In the genomic region with DNA sequence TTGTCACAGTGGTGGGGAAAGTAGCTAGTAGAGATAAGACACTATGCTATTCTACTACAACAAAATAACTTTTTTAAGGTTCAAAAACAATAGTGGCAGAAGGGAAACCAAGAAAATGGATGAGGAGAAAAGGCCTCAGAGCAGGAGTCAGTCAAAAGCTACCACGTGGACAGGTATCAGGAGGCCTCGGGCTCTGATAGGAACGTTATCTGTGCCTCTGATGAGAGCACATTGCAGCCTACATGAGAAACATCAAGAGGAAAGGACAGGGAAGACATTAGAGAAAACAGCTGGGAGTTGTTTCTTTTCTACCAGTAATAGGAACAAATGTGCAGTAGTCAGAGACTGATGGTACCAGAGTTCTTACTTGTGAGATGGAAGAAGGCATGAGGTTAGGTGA, we compare ENCODE assay signal across 24 mouse cellular contexts. TPM values are rescaled to one million over a fixed set of nuclear protein-coding genes. Genes with fewer than 3 reads are reported as not detected.
DNase-seq lines count a peak whose midpoint lies in the region; ATAC-seq and TF ChIP-seq lines count a peak whose summit lies in the region.
"Had no signal": no experiment of that assay in that cellular context is flagged by ENCODE, and none has a peak within 500 bp of the region (broad histone marks: within the 10 kb centered on the region; RNA-seq: fewer than 3 reads in every experiment).

No protein-coding gene starts in this region.

- no peak for TF ChIP-seq CTCF in liver, adult 2 months (IDR thresholded peaks at IDR 0.05; ENCODE audit: low read depth, low read length)
- no peak for TF ChIP-seq CTCF in lung, postnatal 0 days (IDR thresholded peaks at IDR 0.05)
- TF ChIP-seq CTCF in liver, postnatal 0 days (IDR thresholded peaks at IDR 0.05; ENCODE audit: low read depth), result no peak

- no peak for ATAC-seq in liver, embryonic 12.5 days
- ATAC-seq in lung, postnatal 0 days, result no peak
- ATAC-seq in liver, postnatal 0 days, result no peak
- peak; percentile 53; the same call in 1 of the 2 replicates for ATAC-seq in megakaryocyte-erythroid progenitor cell, adult 5-6 weeks (replicated peaks; ENCODE audit: low FRiP score, low TSS enrichment, poor library complexity, severe bottlenecking)
- ATAC-seq: forebrain, embryonic 14.5 days; forebrain, embryonic 16.5 days had no signal

- 93% methylated on average over 3 of the region's 3 CpGs for WGBS in liver, adult 2 months
- 53% methylated on average over 3 of the region's 3 CpGs for WGBS in liver, embryonic 12.5 days (ENCODE audit: insufficient replicate concordance)
- 86% methylated on average over 3 of the region's 3 CpGs for WGBS in lung, postnatal 0 days
- 61% methylated on average over 3 of the region's 3 CpGs for WGBS in liver, postnatal 0 days (ENCODE audit: insufficient replicate concordance)

- no peak overlapping the region for H3K9ac ChIP-seq in liver, adult 2 months (ENCODE audit: low read depth, low read length)
- H3K9ac ChIP-seq in liver, embryonic 12.5 days, result no peak overlapping the region
- no peak overlapping the region for H3K9ac ChIP-seq in lung, postnatal 0 days (replicated peaks; ENCODE audit: low read depth)
- no peak overlapping the region for H3K9ac ChIP-seq in liver, postnatal 0 days (replicated peaks)
- H3K9ac ChIP-seq: embryonic facial prominence, embryonic 13.5 days; embryonic facial prominence, embryonic 15.5 days; forebrain, embryonic 12.5 days had no signal

- peak overlapping the region; percentile 38; the same call in 1 of the 2 replicates for H3K27ac ChIP-seq in liver, adult 2 months (replicated peaks; ENCODE audit: insufficient read depth, low read depth, low read length)
- H3K27ac ChIP-seq in liver, embryonic 12.5 days, result no peak overlapping the region
- peak overlapping the region; percentile 38; the same call in 1 of the 2 replicates for H3K27ac ChIP-seq in lung, postnatal 0 days (ENCODE audit: low read length)
- peak overlapping the region; percentile 3; the same call in 1 of the 2 replicates for H3K27ac ChIP-seq in liver, postnatal 0 days (ENCODE audit: low read depth)
- H3K27ac ChIP-seq: embryonic facial prominence, embryonic 13.5 days; embryonic facial prominence, embryonic 15.5 days; forebrain, embryonic 10.5 days; forebrain, embryonic 12.5 days had no signal

- no peaks in the 10 kb centered on the region for H3K4me1 ChIP-seq in liver, adult 2 months (ENCODE audit: control insufficient read depth, insufficient read depth, low read length)
- H3K4me1 ChIP-seq in liver, embryonic 12.5 days, result 0 out of 2 replicates have a peak, but pooled peaks cover 4% of the 10 kb centered on the region
- no peaks in the 10 kb centered on the region for H3K4me1 ChIP-seq in lung, postnatal 0 days (ENCODE audit: insufficient read depth, low read depth, low read length)
- H3K4me1 ChIP-seq in liver, postnatal 0 days (ENCODE audit: insufficient read depth), result peaks cover 9% of the 10 kb centered on the region; the same call in 1 of the 2 replicates

- H3K9me3 ChIP-seq in liver, embryonic 12.5 days (replicated peaks), result no peaks in the 10 kb centered on the region
- H3K9me3 ChIP-seq in lung, postnatal 0 days (ENCODE audit: low read length), result no peaks in the 10 kb centered on the region
- no peaks in the 10 kb centered on the region for H3K9me3 ChIP-seq in liver, postnatal 0 days (ENCODE audit: low read length)
- H3K9me3 ChIP-seq: embryonic facial prominence, embryonic 13.5 days; embryonic facial prominence, embryonic 15.5 days; forebrain, embryonic 10.5 days; forebrain, embryonic 12.5 days had no signal

- no peak for DNase-seq in liver, adult 2 months (ENCODE audit: extremely low read depth, low read depth, low spot score)
- no peak for DNase-seq in lung, postnatal 0 days (ENCODE audit: low spot score)
- DNase-seq in lung, postnatal 14 days, result no peak
- no peak for DNase-seq in liver, postnatal 0 days
- DNase-seq in cerebellum, postnatal 4 days (ENCODE audit: low spot score in 2 of 2), result no peak
- DNase-seq in layer of hippocampus, adult 9-11 months, result no peak
- DNase-seq: adrenal gland, adult 2 months; adrenal gland, postnatal 10 days; adrenal gland, postnatal 25 days; cerebellum, adult 11-12 months; cerebellum, adult 2 months; cerebellum, adult 9-10 months; cerebellum, postnatal 10 days; cerebellum, postnatal 25 days; embryo, embryonic 11 days had no signal

- no peak overlapping the region for H3K4me2 ChIP-seq in liver, embryonic 12.5 days
- H3K4me2 ChIP-seq in lung, postnatal 0 days (replicated peaks; ENCODE audit: low read depth, low read length), result no peak overlapping the region
- no peak overlapping the region for H3K4me2 ChIP-seq in liver, postnatal 0 days (ENCODE audit: low read depth, low read length)
- H3K4me2 ChIP-seq: embryonic facial prominence, embryonic 13.5 days; embryonic facial prominence, embryonic 15.5 days; forebrain, embryonic 12.5 days had no signal

- H3K79me2 ChIP-seq in liver, adult 2 months (ENCODE audit: control insufficient read depth, insufficient read depth, low read length), result no peaks in the 10 kb centered on the region

- no peak for TF ChIP-seq EP300 in lung, postnatal 0 days (IDR thresholded peaks at IDR 0.05)
- no peak for TF ChIP-seq EP300 in liver, postnatal 0 days (IDR thresholded peaks at IDR 0.05; ENCODE audit: low read depth)

- H3K4me3 ChIP-seq in liver, adult 2 months (ENCODE audit: insufficient read depth, low read depth, low read length), result no peak overlapping the region
- no peak overlapping the region for H3K4me3 ChIP-seq in liver, embryonic 12.5 days
- H3K4me3 ChIP-seq in lung, postnatal 0 days (ENCODE audit: low read depth, low read length), result no peak overlapping the region
- H3K4me3 ChIP-seq in liver, postnatal 0 days (ENCODE audit: low read depth, low read length), result no peak overlapping the region
- H3K4me3 ChIP-seq: embryonic facial prominence, embryonic 13.5 days; embryonic facial prominence, embryonic 15.5 days; erythroblast, embryonic 14.5 days; forebrain, embryonic 10.5 days; forebrain, embryonic 12.5 days had no signal

- H3K27me3 ChIP-seq in liver, adult 2 months (ENCODE audit: control insufficient read depth, insufficient read depth, low read length), result no peaks in the 10 kb centered on the region
- H3K27me3 ChIP-seq in liver, embryonic 12.5 days (replicated peaks), result no peaks in the 10 kb centered on the region
- no peaks in the 10 kb centered on the region for H3K27me3 ChIP-seq in lung, postnatal 0 days (replicated peaks; ENCODE audit: insufficient read depth, low read length)
- H3K27me3 ChIP-seq in liver, postnatal 0 days (ENCODE audit: insufficient read depth, low read length), result no peaks in the 10 kb centered on the region
- H3K27me3 ChIP-seq: embryonic facial prominence, embryonic 13.5 days; embryonic facial prominence, embryonic 15.5 days had no signal

- no peak for TF ChIP-seq POLR2A in liver, adult 2 months (IDR thresholded peaks at IDR 0.05; ENCODE audit: extremely low read depth, insufficient read depth, low read length)

- no peaks in the 10 kb centered on the region for H3K36me3 ChIP-seq in liver, adult 2 months (ENCODE audit: control insufficient read depth, insufficient read depth, low read length)
- H3K36me3 ChIP-seq in liver, embryonic 12.5 days, result no peaks in the 10 kb centered on the region
- H3K36me3 ChIP-seq in lung, postnatal 0 days (ENCODE audit: insufficient read depth, low read length), result no peaks in the 10 kb centered on the region
- H3K36me3 ChIP-seq in liver, postnatal 0 days (replicated peaks; ENCODE audit: insufficient read depth, low read length), result no peaks in the 10 kb centered on the region
- H3K36me3 ChIP-seq: embryonic facial prominence, embryonic 13.5 days; embryonic facial prominence, embryonic 15.5 days; forebrain, embryonic 10.5 days; forebrain, embryonic 12.5 days had no signal

RNA-seq across cellular contexts. Expression of a gene that starts 41.4 kb away (rescaled TPM):
- total RNA-seq in liver, adult 2 months (2014; rRNA removed), result 31.6 and 37.5 TPM in 2 replicates
- 6.7 and 7.5 TPM in 2 replicates for polyA plus RNA-seq in liver, adult 2 months (2012; rRNA removed)
- 5.9 and 6.2 TPM in 2 replicates for polyA plus RNA-seq in liver, embryonic 12.5 days (2016; fragmentation: Nextera tagmentation; extraction: Ambion mirVana)
- polyA plus RNA-seq in lung, postnatal 0 days (2015; fragmentation: Nextera tagmentation; extraction: Ambion mirVana), result 9.8 and 10.2 TPM in 2 replicates
- 5.0 and 7.5 TPM in 2 replicates for polyA plus RNA-seq in liver, postnatal 0 days (2015; fragmentation: Nextera tagmentation; extraction: Ambion mirVana)
- 1.7 and 9.1 TPM in 2 replicates for total RNA-seq in megakaryocyte-erythroid progenitor cell, adult 5-6 weeks (2014; fragmentation: Nextera tagmentation)
- 3.8 and 4.7 TPM in 2 replicates for total RNA-seq in megakaryocyte-erythroid progenitor cell, adult 5-6 weeks (2017)
- polyA plus RNA-seq: erythroblast, embryonic 14.5 days had no signal
